Mouse (Mus musculus) CD4-positive, CD25-positive, alpha-beta regulatory T cell, adult 2 months (primary cell): ENCODE measurements at regions not wholly inside any gene's neighbourhood (a gene's known extent, or its start where the extent isn't known, plus 50 kb on each side); places are given as distances from the start of the nearest gene placed in this dataset.

Experiments
- DNase-seq: peaks from one replicate; pipeline ENCODE4 v3.0.0-alpha.2; 2012; ENCODE audit warnings: low read depth, low spot score

DNA sequence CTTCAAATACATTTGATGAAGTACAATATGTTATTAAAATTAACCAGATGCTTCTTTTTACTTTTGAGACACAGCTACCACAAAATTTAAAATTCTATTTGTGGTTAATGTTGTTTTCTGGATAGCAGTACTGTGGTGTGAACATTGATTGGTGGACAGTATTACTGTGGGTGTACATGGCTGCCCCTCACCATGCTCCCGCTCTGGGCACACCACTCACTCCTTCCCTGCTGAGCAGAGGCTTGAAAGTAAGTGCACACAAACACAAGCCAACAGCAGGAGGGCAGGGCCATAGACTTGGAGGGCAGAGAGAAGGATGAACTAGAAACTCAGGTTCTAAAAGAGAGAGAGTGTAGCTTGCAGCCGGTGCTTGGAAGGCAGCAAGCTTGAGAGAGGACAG, 182.1 kb downstream of the Ifng start:
- no peak for DNase-seq

GRCm38 (mm10) chr10:118624368-118624767, 183.5 kb downstream of the Ifng start:
- no peak for DNase-seq

DNA sequence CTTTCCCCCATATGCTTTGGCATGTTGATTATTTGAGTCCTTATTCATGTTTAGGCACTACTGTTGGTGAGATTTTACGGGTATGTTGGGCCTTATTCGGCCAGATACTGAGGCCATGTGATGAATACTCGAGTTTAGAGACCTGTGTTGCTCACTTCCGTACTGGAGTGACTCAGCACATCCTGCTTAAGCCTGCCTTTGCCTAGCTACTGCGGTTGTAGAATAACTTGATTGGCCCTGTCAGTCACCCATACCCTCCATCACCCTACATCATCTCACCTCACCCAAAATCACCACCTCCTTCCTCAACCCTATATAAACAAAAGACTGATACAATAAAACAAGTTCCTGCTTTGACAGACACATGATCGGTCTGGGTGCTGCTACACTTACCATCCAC, 187.2 kb downstream of the Ifng start:
- peak; percentile 28 for DNase-seq

GRCm38 (mm10) chr10:118629360-118630040, 188.7 kb downstream of the Ifng start:
- no peak for DNase-seq

- DNase-seq = no peak
Observed at GRCm38 (mm10) chr10:118631786-118632185, 190.9 kb downstream of the Ifng start.

DNA sequence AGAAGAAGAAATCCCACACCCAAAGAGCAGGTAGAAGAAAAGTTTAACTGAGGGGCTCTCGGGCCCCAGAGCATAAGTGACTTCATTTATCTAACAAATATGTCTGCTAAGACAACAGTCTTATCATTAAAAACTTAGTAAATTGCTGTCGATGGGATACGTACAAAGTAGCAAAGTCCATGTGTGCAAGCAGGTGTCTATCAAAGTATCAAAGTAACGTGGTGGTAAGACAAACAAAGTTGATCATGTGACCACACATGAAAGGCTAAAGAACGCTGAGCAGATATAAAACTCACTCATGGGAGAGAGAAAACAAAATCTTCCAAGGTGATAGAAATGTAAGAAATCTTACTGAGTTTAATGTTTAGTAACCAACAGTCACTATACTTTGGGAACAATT, 191.3 kb downstream of the Ifng start:
- peak; percentile 13 for DNase-seq

DNA sequence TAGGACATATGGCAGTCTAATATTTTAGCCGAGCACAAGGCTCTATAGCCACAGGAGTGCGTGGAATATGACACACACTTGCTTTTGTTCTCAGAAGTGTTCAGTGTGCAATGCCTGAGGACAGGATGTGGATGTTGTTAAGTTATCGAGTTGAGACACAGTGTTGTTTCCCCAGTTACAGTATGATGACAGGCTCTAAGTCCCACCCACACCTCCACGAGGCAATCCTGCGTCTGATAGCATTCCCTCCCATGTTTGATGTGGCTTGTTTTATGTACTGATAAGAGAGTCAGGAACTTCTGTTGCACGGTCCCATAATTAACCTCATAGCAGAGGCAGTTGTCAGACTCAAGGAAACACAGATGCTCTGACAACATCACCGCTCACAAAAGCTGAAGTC, 192.6 kb downstream of the Ifng start:
- DNase-seq = peak; percentile 80

- DNase-seq = no peak
Observed at GRCm38 (mm10) chr10:118639097-118639496, 198.3 kb downstream of the Ifng start.

DNA sequence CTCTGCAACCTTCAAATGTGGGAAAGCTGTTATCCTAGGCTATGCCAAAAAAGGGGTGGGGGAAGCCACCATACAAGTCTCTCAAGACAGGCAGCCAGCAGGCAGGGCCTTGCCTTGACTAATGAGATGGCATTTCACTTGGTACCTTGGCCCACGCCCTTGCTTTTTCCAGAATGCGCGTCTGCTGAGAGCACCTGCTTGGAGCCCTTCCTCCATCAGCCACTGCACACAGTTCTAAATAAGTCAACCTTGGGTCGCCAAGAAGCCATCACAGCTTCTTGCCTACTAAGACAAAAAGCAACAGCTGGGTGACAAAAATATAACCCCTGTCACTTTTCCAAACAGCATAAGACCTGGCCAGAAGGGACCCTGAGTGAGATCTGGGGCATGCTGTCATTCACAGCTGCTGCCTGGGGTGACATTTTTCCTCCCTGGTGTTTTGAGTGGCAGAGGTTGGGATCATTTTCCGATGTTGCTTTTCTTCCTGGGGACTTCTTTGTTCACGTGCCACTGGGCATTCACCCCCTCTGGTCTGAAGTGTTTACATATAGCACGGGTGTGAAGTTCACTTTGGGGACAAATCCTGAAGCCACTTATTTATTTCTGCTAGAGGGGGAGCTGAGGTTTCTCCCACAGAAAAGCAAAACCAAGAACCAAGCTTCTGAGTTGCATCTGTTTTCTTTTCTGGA, 199.4 kb downstream of the Ifng start:
- DNase-seq = no peak

GRCm38 (mm10) chr10:118640810-118641427, 200.1 kb downstream of the Ifng start:
- no peak for DNase-seq

- DNase-seq = peak; percentile 35
Observed at GRCm38 (mm10) chr10:118643622-118644021, 202.8 kb downstream of the Ifng start.

GRCm38 (mm10) chr10:118648111-118648510, 207.3 kb downstream of the Ifng start:
- no peak for DNase-seq

GRCm38 (mm10) chr10:118656561-118656960, 213.4 kb downstream of the Dyrk2 start:
- DNase-seq = no peak

GRCm38 (mm10) chr10:118666009-118666408, 204.0 kb downstream of the Dyrk2 start:
- DNase-seq = no peak

- no peak for DNase-seq
Observed at GRCm38 (mm10) chr10:118675816-118676465, 194.1 kb downstream of the Dyrk2 start.

- DNase-seq = no peak
Observed at GRCm38 (mm10) chr10:118678750-118679418, 191.1 kb downstream of the Dyrk2 start.

DNA sequence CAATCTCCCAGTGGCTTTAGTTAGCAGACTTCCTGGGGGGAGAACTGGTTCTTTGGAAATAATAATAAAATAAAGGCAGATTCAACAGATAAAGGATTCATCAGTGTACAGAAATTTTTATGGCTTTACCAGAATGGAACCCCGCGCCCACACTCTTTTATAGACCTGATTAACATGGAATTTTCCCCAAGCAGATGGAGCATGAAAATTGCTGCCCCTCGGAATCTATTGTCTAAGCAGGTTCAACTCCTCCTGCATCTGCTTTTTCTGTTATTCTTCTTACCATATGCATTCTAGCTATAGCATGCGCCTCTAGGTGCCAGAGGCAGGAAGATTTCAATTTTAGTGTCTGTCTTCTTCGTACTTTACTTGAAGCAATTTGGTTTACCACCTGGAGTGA, 190.5 kb downstream of the Dyrk2 start:
- no peak for DNase-seq

DNA sequence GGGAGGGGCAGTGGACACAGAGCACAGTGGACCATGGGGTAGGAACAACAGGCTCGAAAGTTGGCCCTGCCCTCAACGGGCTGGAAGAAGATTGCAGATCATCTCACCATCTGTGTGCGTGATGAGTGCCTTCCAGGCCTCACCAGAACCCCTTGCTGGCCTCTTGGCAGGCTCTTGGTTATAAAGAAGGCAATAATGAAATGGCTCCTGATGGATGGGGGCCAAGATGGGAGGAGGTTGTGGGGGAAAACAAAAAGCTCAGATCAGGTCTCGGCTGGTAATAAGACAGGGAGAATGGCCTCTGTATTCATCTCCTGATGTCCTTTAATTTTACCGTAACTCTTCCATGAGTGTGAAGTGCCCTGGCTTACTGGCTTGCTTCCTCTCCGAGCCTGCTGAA, 189.1 kb downstream of the Dyrk2 start:
- DNase-seq = no peak

GRCm38 (mm10) chr10:118683356-118683755, 186.7 kb downstream of the Dyrk2 start:
- DNase-seq = no peak

DNA sequence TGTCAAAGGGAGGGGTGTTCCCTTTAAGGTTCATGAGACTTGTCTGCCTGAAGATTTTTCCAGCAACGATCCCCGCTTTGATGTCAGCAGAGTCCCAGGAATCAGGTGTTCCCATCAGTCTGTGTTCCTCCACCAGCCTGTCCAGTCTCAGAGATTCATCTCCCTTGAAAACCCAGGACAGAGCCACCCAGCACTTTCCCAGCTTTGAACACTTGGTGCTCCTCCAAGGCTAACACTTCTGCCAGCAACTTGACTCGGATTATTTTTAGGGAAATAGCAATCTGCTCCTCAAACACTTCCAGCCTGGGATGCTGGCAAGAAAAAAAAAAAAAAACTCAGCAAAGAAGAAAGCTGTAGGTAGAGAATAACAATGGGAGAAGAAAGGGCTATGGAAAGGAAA, 170.7 kb downstream of the Dyrk2 start:
- DNase-seq = no peak

DNA sequence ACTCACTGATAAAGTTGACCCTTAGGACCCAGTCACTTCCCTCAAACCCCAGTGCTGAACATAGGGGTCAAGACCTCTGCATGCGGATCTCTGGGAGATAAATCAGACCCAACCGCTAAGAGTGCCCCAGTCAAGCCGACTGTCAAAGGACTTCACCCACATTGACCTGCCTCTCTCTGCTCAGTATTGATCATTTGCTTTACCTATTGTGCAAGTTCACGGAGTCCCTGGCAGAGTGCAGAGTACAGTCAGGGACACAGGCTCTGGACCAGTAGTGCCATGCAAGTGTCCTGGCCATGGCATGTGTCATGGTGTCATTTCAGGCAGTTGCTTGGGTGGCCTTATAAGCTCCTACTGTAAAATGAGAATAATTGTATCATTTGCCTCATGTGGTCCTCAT, 169.9 kb downstream of the Dyrk2 start:
- DNase-seq = no peak

- DNase-seq = no peak
Observed at GRCm38 (mm10) chr10:118706020-118706419, 164.0 kb downstream of the Dyrk2 start.
